ENCODE assay signal across 7 mouse cellular contexts in genomic region chr3:135690568-135691190, GRCm38 (mm10). TPM values are rescaled to one million over a fixed set of nuclear protein-coding genes. Genes with fewer than 3 reads are reported as not detected.
DNase-seq lines count a peak whose midpoint lies in the region; ATAC-seq and TF ChIP-seq lines count a peak whose summit lies in the region.

No protein-coding gene starts in this region.

- peaks cover 12% of the 10 kb centered on the region; the same call in 1 of the 2 replicates for H3K4me1 ChIP-seq in forebrain, embryonic 14.5 days (ENCODE audit: control insufficient read depth, insufficient read depth, low read length)
- peaks cover 15% of the 10 kb centered on the region; the same call in 1 of the 2 replicates for H3K4me1 ChIP-seq in small intestine, adult 2 months (ENCODE audit: control insufficient read depth, insufficient read depth, insufficient read length, low read length)

- peak overlapping the region; percentile 90 for H3K27ac ChIP-seq in forebrain, embryonic 14.5 days (ENCODE audit: low read depth, low read length)
- peak overlapping the region; percentile 91 for H3K27ac ChIP-seq in small intestine, adult 2 months (ENCODE audit: insufficient read depth, low read depth, low read length)

- H3K36me3 ChIP-seq in forebrain, embryonic 14.5 days (ENCODE audit: control insufficient read depth, insufficient read depth, low read length), result no peaks in the 10 kb centered on the region
- 0 out of 2 replicates have a peak, but pooled peaks cover 1% of the 10 kb centered on the region for H3K36me3 ChIP-seq in small intestine, adult 2 months (ENCODE audit: control insufficient read depth, insufficient read depth, low read length)

- no peaks in the 10 kb centered on the region for H3K27me3 ChIP-seq in forebrain, embryonic 14.5 days (replicated peaks; ENCODE audit: control insufficient read depth, insufficient read depth, low read length)
- no peaks in the 10 kb centered on the region for H3K27me3 ChIP-seq in small intestine, adult 2 months (ENCODE audit: control insufficient read depth, insufficient read depth, low read length)

- H3K9me3 ChIP-seq in forebrain, embryonic 14.5 days (replicated peaks; ENCODE audit: control insufficient read depth, low read length), result no peaks in the 10 kb centered on the region

- 0% methylated on average over 38 of the region's 47 CpGs for WGBS in forebrain, embryonic 14.5 days
- 2% methylated on average over 46 of the region's 47 CpGs for WGBS in small intestine, adult 2 months

- ATAC-seq in forebrain, embryonic 14.5 days, result peak; percentile 77
- 0 out of 2 replicates have a peak, but pooled peaks have one; percentile 5 for ATAC-seq in megakaryocyte-erythroid progenitor cell, adult 5-6 weeks (replicated peaks; ENCODE audit: low FRiP score, low TSS enrichment, poor library complexity, severe bottlenecking)

- DNase-seq in MN1 (ENCODE audit: low spot score), result peak; percentile 50
- peak; percentile 65 for DNase-seq in brain, adult 2 months (ENCODE audit: low read depth, low spot score)
- DNase-seq in forebrain, embryonic 14.5 days (ENCODE audit: low spot score), result peak; percentile 46
- peak; percentile 57 for DNase-seq in heart, postnatal 4 days
- peak; percentile 51 to 61 for DNase-seq in left cerebral cortex, postnatal 36 days (ENCODE audit: low spot score in 2 of 2)

- H3K4me3 ChIP-seq in forebrain, embryonic 14.5 days (ENCODE audit: low read depth, low read length), result peak overlapping the region; percentile 79
- H3K4me3 ChIP-seq in small intestine, adult 2 months (ENCODE audit: low read depth, low read length), result peak overlapping the region; percentile 98

- TF ChIP-seq POLR2A in small intestine, adult 2 months (IDR thresholded peaks at IDR 0.05; ENCODE audit: low read depth, low read length), result peak; percentile 56; the same call in 1 of the 2 replicates

- peak overlapping the region; percentile 95 for H3K9ac ChIP-seq in forebrain, embryonic 14.5 days (ENCODE audit: low read length)

- TF ChIP-seq CTCF in small intestine, adult 2 months (IDR thresholded peaks at IDR 0.05; ENCODE audit: extremely low read depth, insufficient read length, insufficient replicate concordance, low read depth, low read length), result peak; percentile 14; the same call in 1 of the 2 replicates

- H3K4me2 ChIP-seq in forebrain, embryonic 14.5 days (ENCODE audit: low read length), result peak overlapping the region; percentile 74

- intact Hi-C loops in left cerebral cortex, postnatal 36 days (cut with DNase I), result loop anchor here (5.0 kb wide), 1 partner anchor 78 kb away; no protein-coding TSS in a partner anchor

RNA-seq across cellular contexts. Expression of gene Nfkb1, which starts 0.7 kb away (rescaled TPM):
- 7.2 TPM in 2 replicates for polyA plus RNA-seq in forebrain, embryonic 14.5 days (2014; fragmentation: Nextera tagmentation; extraction: Ambion mirVana)
- total RNA-seq in heart, postnatal 4 days (2021), result 10 to 100 TPM; 47.0 to 49.9 TPM
- total RNA-seq in left cerebral cortex, postnatal 36 days (2021), result 10 to 100 TPM; 16.3 to 23.0 TPM
- 59.1 and 69.6 TPM in 2 replicates for total RNA-seq in megakaryocyte-erythroid progenitor cell, adult 5-6 weeks (2014; fragmentation: Nextera tagmentation)
- total RNA-seq in megakaryocyte-erythroid progenitor cell, adult 5-6 weeks (2017), result 61.5 and 69.9 TPM in 2 replicates
- 34.9 and 94.2 TPM in 2 replicates for polyA plus RNA-seq in small intestine, adult 2 months (2012; rRNA removed)

Comparison
In these comparisons a context has a peak if more than half of its experiments do, and no peak if none do; other contexts are left out.
1. Peak in every context shown above with its lines: DNase-seq, ATAC-seq, H3K4me3 ChIP-seq and H3K27ac ChIP-seq.